ENCODE assay signal across 15 mouse cellular contexts in the genomic region with DNA sequence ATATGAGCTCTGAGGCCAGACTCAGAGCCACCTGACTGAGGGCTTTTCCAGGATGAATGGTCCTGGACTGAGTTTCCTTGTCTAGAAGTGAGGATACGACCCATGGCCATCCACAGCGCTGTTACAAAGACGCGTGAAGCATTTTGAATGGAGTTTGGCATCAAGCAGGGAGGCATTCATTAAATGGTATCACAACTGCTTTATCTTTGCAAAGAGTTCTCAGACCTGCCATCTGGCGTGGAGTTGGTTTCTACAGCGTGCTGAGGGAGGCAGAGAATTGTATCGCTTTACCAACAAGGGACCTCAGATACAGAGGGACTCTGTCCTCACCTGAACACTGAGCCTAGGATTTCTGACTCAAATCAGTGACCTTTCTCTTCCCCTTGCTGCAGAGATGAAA.
"Had no signal": no experiment of that assay in that cellular context is flagged by ENCODE, and none has a peak within 500 bp of the region (broad histone marks: within the 10 kb centered on the region; RNA-seq: fewer than 3 reads in every experiment).

No protein-coding gene starts in this region.

- H3K4me2 ChIP-seq: liver, embryonic 13.5 days; lung, embryonic 15.5 days; midbrain, embryonic 12.5 days had no signal

- ATAC-seq: liver, postnatal 0 days had no signal

- H3K27ac ChIP-seq: liver, embryonic 13.5 days; lung, embryonic 15.5 days; macrophage; midbrain, embryonic 12.5 days; stomach, postnatal 0 days had no signal

- DNase-seq: kidney, adult 11 months; kidney, adult 9 months; kidney, postnatal 10 days; kidney, postnatal 4 days; liver; liver, embryonic 13.5 days; liver, postnatal 0 days; lung, postnatal 14 days; right cerebral cortex, postnatal 25 days; thymus, adult 2 months; thymus, postnatal 25 days had no signal

- H3K4me1 ChIP-seq: liver, embryonic 13.5 days; lung, embryonic 15.5 days; midbrain, embryonic 12.5 days had no signal

- H3K27me3 ChIP-seq: liver, embryonic 13.5 days; lung, embryonic 15.5 days; midbrain, embryonic 12.5 days had no signal

- H3K9ac ChIP-seq: liver, embryonic 13.5 days; liver, postnatal 0 days; lung, embryonic 15.5 days; midbrain, embryonic 12.5 days had no signal

- H3K4me3 ChIP-seq: liver, embryonic 13.5 days; lung, embryonic 15.5 days; midbrain, embryonic 12.5 days had no signal

- H3K9me3 ChIP-seq: liver, embryonic 13.5 days; lung, embryonic 15.5 days had no signal

- H3K36me3 ChIP-seq: liver, embryonic 13.5 days; lung, embryonic 15.5 days; midbrain, embryonic 12.5 days had no signal
